ENCODE assay signal across 20 mouse cellular contexts in the genomic region with DNA sequence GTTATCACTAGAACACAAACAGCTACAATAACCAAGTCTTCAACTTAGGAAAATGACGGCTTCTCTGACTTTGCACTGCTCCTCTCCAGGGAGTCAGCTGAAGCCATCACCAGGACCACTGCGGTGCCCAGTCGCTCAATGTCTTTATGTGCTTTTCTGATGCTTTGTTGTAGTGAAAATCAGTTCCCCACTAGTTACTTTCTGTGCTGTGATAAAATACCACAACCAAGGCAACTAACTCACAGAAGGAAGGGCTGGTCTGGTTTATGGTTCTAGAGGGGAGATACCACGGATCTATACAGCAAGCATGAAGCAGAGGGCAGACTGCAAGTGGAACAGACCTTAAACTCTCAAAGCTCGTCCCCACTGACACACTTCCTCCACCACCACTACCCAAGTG.
"Had no signal": no experiment of that assay in that cellular context is flagged by ENCODE, and none has a peak within 500 bp of the region (broad histone marks: within the 10 kb centered on the region; RNA-seq: fewer than 3 reads in every experiment).

No protein-coding gene starts in this region.

- H3K4me1 ChIP-seq: midbrain, embryonic 10.5 days; stomach, embryonic 15.5 days had no signal

- DNase-seq: lung, adult 2 months; lung, postnatal 14 days; lung, postnatal 36 days; retina, postnatal 1 day; right cerebral cortex, adult 18-20 months; thymus, adult 2 months; thymus, postnatal 25 days; thymus, postnatal 4 days had no signal

- H3K27ac ChIP-seq: lung, embryonic 15.5 days; macrophage; midbrain, embryonic 10.5 days; midbrain, embryonic 13.5 days; neural tube, embryonic 13.5 days; neural tube, embryonic 15.5 days; stomach, embryonic 15.5 days; stomach, postnatal 0 days had no signal

- H3K36me3 ChIP-seq: lung, embryonic 15.5 days; midbrain, embryonic 10.5 days; midbrain, embryonic 13.5 days; neural tube, embryonic 13.5 days; neural tube, embryonic 15.5 days; stomach, embryonic 15.5 days had no signal

- ATAC-seq: lung, postnatal 0 days; midbrain, embryonic 13.5 days; midbrain, embryonic 16.5 days had no signal

- H3K27me3 ChIP-seq: lung, embryonic 15.5 days; midbrain, embryonic 13.5 days; neural tube, embryonic 13.5 days; neural tube, embryonic 15.5 days; stomach, embryonic 15.5 days had no signal

- H3K9me3 ChIP-seq: lung, embryonic 15.5 days; midbrain, embryonic 10.5 days; midbrain, embryonic 13.5 days; neural tube, embryonic 13.5 days; neural tube, embryonic 15.5 days; stomach, embryonic 15.5 days had no signal

- H3K4me3 ChIP-seq: lung, embryonic 15.5 days; midbrain, embryonic 10.5 days; midbrain, embryonic 13.5 days; myocyte; neural tube, embryonic 13.5 days; neural tube, embryonic 15.5 days; stomach, embryonic 15.5 days had no signal

- H3K4me2 ChIP-seq: liver, embryonic 11.5 days; lung, embryonic 15.5 days; midbrain, embryonic 13.5 days; neural tube, embryonic 13.5 days; neural tube, embryonic 15.5 days; stomach, embryonic 15.5 days had no signal

- H3K9ac ChIP-seq: lung, embryonic 15.5 days; midbrain, embryonic 13.5 days; neural tube, embryonic 13.5 days; neural tube, embryonic 15.5 days; stomach, embryonic 15.5 days had no signal
